Mouse (Mus musculus) gonadal fat pad, adult 2 months (tissue): ENCODE measurements at regions not wholly inside any gene's neighbourhood (a gene's known extent, or its start where the extent isn't known, plus 50 kb on each side); places are given as distances from the start of the nearest gene placed in this dataset.

Experiments
- DNase-seq: peaks from one replicate; pipeline ENCODE4 v3.0.0-alpha.2; 2012; ENCODE audit warnings: low read depth

DNA sequence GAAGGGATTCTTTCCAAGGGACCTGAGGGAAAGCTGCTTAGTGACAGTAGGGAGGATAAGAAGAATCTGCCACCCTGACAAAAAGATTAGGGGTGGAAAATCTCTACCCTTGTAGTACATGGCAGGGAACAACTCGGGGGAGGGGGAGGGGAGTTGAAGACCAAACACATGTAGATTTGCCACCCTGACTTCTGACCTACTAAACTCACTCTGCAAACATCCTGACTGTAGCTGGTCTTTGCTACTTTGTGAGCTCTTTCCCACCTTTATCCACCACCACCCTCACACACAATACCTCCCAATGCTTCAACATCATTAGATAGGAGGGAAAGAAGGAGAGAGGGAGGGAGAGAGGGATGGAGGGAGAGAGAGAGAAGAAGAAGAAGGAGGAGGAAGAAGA lies 140.4 kb upstream of the BC052040 start:
- DNase-seq, result no peak

- DNase-seq, result no peak
Observed at GRCm38 (mm10) chr2:115449783-115450483, 131.6 kb upstream of the BC052040 start.

- no peak for DNase-seq
Observed at GRCm38 (mm10) chr2:115455593-115455992, 125.9 kb upstream of the BC052040 start.

- no peak for DNase-seq
Observed at GRCm38 (mm10) chr2:115456372-115457022, 125.0 kb upstream of the BC052040 start.

DNA sequence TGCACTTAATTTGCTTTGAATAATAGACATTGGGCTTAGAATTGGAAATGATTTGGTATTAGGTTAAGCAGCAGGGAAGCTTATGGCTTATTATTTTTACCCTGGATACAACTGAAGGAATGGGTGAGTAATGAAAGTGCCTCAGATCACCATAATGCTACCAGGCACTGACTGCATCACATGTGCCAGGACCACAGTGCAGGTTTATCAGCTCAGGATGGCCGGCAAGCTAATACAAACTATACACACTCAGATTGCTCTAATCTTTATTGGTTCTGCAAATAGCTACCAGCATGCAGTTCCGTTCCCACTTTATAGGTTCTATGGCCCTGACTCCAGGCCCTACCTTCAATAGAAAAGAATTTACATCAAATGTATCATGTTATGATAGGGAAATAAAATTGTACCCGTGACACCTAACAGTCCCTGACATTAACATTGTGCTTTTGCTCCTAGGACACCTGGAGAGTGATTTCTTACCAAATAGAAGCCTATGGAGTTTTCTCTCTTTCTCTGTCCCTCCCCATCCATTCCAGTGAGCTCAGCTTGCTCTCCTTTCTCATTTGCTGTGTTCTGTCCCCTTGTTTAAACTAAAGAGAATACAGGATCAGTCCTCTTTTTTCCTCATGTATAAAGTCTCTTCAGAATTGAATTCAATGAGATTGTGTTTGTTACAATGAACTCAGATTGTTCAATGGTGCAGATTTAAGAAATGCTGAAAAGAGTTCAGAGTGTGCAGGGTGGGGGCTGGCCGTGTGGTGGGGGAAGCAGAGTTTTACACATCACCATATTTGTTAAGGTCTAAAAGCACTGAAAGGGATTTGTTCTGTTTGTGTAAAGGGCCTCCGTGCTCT lies 121.3 kb upstream of the BC052040 start:
- no peak for DNase-seq

DNA sequence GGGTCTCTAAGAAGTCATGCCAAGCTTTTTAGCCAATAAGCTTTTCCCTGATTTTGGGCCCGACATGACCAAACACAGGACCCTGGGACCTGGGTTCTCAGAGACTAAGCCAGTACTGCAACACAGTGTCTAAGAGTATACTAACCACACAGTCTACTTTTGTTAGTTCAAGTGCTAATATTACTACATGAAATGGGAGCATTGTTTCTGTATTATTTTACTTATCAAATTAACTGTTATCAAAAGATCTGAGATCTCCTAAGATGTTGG lies 120.7 kb upstream of the BC052040 start:
- no peak for DNase-seq

- no peak for DNase-seq
Observed at GRCm38 (mm10) chr2:115466170-115466569, 115.3 kb upstream of the BC052040 start.

GRCm38 (mm10) chr2:115467107-115467745 lies 114.3 kb upstream of the BC052040 start:
- no peak for DNase-seq

GRCm38 (mm10) chr2:115467936-115468335 lies 113.6 kb upstream of the BC052040 start:
- DNase-seq, result no peak

GRCm38 (mm10) chr2:115468471-115468909 lies 113.0 kb upstream of the BC052040 start:
- no peak for DNase-seq

- DNase-seq, result no peak
Observed at GRCm38 (mm10) chr2:115469165-115469821, 112.2 kb upstream of the BC052040 start.

DNA sequence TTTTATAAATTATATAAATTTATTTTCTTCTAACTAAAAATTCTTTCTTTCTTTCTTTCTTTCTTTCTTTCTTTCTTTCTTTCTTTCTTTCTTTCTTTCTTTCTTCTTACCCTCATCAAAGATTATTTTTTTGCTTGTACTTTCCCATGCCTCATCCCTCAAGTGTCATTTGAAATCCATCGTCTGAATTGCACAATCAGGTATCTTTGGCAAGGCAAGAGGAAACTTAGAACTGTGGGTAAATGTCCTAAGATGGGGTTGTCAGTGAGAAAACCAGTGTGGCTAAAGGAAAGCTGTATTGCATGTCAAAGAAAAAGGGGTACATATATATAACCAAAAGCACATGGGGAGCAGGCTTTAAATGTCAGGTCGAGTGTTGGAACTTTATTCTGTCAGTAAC lies 109.1 kb upstream of the BC052040 start:
- DNase-seq, result no peak

DNA sequence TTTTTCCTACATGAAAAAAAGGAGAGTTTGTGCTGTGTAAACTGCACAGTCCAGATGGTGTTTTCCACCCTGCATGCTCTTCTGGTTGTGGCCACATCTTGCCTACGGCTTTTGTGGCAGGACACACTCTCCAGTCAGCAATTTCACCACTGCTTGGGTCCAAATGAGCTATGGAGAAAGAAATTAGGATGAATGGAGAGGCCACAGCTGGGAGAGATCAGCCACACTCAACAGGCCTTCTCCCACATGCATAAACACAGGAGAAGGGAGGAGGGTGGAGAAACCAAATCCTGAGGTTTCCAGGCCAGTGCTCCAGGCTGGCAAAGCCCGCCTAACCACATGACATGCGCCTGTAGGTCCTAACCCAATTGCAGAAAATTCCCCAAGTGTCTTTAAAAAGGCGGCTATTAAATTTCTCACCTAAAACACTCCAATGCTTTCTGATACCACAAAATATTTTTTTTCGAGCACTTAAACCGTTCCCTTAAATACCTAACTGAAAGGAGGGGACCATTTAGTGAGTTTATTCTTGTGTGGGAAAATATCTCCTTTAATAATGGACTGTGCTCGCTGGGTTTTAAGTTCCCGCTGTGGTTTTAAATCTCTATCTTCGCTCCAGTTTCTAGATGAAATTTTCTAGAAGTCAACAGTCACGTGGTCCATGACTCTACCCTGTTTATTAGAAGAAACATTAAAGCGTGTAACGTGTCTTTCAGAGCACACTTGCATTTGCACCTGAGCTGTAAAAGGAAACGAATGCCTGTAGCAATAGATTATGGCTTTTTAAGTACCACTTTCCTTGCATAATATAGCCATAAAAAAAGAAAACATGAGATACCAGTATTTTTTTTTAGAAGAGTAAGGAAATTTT lies 97.9 kb upstream of the BC052040 start:
- DNase-seq, result no peak

DNA sequence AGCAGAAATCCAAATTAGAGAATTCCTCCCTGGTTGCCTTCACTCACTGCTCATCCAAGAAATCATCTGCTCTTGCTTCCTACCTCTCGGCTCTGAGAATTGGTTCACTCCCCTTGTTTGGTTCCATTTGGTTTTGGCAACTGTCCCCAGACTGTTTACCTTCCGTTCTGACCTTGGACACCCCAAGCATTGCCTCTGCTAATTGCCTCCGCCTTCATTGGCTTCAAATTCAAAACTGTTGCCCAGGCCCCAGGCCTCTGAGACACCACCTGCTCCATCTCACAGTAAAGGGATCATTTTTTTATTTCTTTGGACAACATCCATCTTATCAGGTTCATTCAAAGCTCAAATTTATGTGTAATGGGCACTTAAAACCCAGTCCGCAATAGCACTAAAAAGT lies 93.1 kb upstream of the BC052040 start:
- DNase-seq, result no peak

- no peak for DNase-seq
Observed at GRCm38 (mm10) chr2:115493020-115493419, 88.5 kb upstream of the BC052040 start.

DNA sequence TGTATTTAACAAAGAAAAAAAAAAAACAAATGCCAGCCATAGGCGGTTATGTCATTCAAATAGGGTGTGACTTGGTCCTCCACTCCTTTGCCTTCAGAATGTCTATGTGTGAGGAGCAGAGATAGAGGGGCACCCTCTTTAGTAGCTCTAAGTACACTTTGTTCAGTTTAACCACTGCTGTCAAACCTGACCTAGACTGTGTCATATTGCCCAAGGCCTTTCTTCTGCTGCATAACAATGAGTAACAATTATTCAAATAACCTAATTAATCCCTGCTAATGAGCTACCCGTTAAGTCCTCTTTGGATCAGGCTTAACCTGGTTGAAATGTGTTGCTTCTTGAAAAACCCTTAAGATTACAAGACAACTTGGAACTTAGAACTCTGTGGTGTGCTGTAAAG lies 81.6 kb upstream of the BC052040 start:
- no peak for DNase-seq

DNA sequence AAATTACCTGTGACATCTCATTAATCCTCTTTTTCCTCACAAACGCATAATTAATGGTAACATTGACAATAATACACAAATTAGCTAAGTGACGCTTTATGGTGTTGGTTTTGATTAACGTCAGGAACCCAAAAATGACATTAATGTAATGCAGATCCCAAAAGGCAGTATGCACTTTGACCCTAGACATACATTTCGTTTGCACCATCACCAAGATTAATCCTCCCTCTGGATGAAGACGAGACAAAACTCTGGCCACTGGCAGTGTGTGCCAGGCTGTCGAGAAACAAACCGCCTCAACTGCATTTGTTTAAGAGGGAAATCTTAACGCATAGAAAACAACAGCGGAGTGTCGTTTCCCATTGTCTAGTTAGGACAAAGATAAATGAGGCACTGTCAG lies 72.0 kb upstream of the BC052040 start:
- no peak for DNase-seq

GRCm38 (mm10) chr2:115511146-115511545 lies 70.4 kb upstream of the BC052040 start:
- no peak for DNase-seq

GRCm38 (mm10) chr2:115511612-115512525 lies 69.6 kb upstream of the BC052040 start:
- DNase-seq, result no peak

- no peak for DNase-seq
Observed at GRCm38 (mm10) chr2:115512891-115513290, 68.6 kb upstream of the BC052040 start.
